ENCODE assay signal across 18 mouse cellular contexts in genomic region chr3:69667359-69667758, GRCm38 (mm10).
"Had no signal": no experiment of that assay in that cellular context is flagged by ENCODE, and none has a peak within 500 bp of the region (broad histone marks: within the 10 kb centered on the region; RNA-seq: fewer than 3 reads in every experiment).

No protein-coding gene starts in this region.

- ATAC-seq: intestine, postnatal 0 days had no signal

- H3K9ac ChIP-seq: limb, embryonic 12.5 days; limb, embryonic 15.5 days; liver, embryonic 13.5 days had no signal

- H3K27me3 ChIP-seq: limb, embryonic 12.5 days; limb, embryonic 15.5 days; liver, embryonic 13.5 days had no signal

- H3K27ac ChIP-seq: limb, embryonic 12.5 days; limb, embryonic 15.5 days; liver, embryonic 13.5 days; stomach, postnatal 0 days had no signal

- H3K36me3 ChIP-seq: limb, embryonic 12.5 days; limb, embryonic 15.5 days; liver, embryonic 13.5 days had no signal

- H3K4me1 ChIP-seq: limb, embryonic 12.5 days; limb, embryonic 15.5 days; liver, embryonic 13.5 days had no signal

- DNase-seq: kidney, adult 2 months; kidney, postnatal 10 days; kidney, postnatal 4 days; left cerebral cortex, postnatal 4 days; liver, embryonic 13.5 days; lung, adult 2 months; lung, postnatal 14 days; lung, postnatal 4 days; midbrain, embryonic 14.5 days; right cerebral cortex, postnatal 14 days; right cerebral cortex, postnatal 4 days; thymus, adult 2 months; thymus, postnatal 14 days; thymus, postnatal 4 days had no signal

- H3K4me3 ChIP-seq: limb, embryonic 12.5 days; limb, embryonic 15.5 days; liver, embryonic 13.5 days had no signal
